Mouse (Mus musculus) heart, adult 2 months (tissue): ENCODE measurements around the gene Slco3a1. TPM values are rescaled to one million over a fixed set of nuclear protein-coding genes. Genes with fewer than 3 reads are reported as not detected.

Experiments used
- DNase-seq, 2 experiments: peaks; one replicate each; pipeline ENCODE4 v3.0.0; 2021
- H3K27ac ChIP-seq: fragments of 200-600 bp; 2 replicates; pipeline ENCODE4 v1.8.1; 2022
- H3K27me3 ChIP-seq: fragments of 200-500 bp; 2 replicates; pipeline ENCODE4 v1.6.1; 2012; ENCODE audit warnings: mild to moderate bottlenecking, low read length, inconsistent platforms, mixed read lengths; ENCODE audit not compliant: control insufficient read depth, insufficient read depth
- H3K36me3 ChIP-seq: fragments of 200-500 bp; 2 replicates; pipeline ENCODE4 v1.6.1; 2012; ENCODE audit warnings: low read length, inconsistent platforms; ENCODE audit not compliant: control insufficient read depth, insufficient read depth
- H3K4me1 ChIP-seq: fragments of 200-500 bp; 2 replicates; pipeline ENCODE4 v1.6.1; 2011; ENCODE audit warnings: low read length; ENCODE audit not compliant: control insufficient read depth, insufficient read depth
- H3K4me3 ChIP-seq: fragments of 200-600 bp; 2 replicates; pipeline ENCODE4 v1.8.1; 2022
- H3K79me2 ChIP-seq: fragments of 200-500 bp; replicated peaks from 2 replicates; pipeline ENCODE4 v1.6.1; 2012; ENCODE audit warnings: mild to moderate bottlenecking, inconsistent platforms, low read length, moderate library complexity, mixed read lengths; ENCODE audit not compliant: control insufficient read depth, insufficient read depth
- H3K9ac ChIP-seq: fragments of 200-500 bp; 2 replicates; pipeline ENCODE4 v1.6.1; 2012; ENCODE audit warnings: low read depth, mild to moderate bottlenecking, control low read depth, inconsistent platforms, low read length, mixed read lengths
- CTCF ChIP-seq: fragments of 200-600 bp; IDR thresholded peaks from 2 replicates; pipeline ENCODE4 v1.8.1; 2022; ENCODE audit warnings: antibody characterized with exemption, mild to moderate bottlenecking, moderate library complexity
- EP300 ChIP-seq: fragments of 200-500 bp; IDR thresholded peaks from 2 replicates; pipeline ENCODE4 v1.6.1; 2011; ENCODE audit warnings: low read depth, low read length, control low read depth; ENCODE audit not compliant: insufficient read depth
- POLR2A ChIP-seq: fragments of 200-500 bp; IDR thresholded peaks from 2 replicates; pipeline ENCODE4 v1.6.1; 2011; ENCODE audit warnings: mild to moderate bottlenecking, low read depth, low read length, control low read depth; ENCODE audit not compliant: insufficient read depth
- WGBS: fragments of 180-500 bp; shearing (Covaris S2); methylation state at CpG from one replicate; pipeline ENCODE4 v1.1.7; 2018; 5-methylcytosine and 5-hydroxymethylcytosine counted together
- intact Hi-C: fragments of 180-260 bp; cut with DNase I; formaldehyde crosslinking; loops from one replicate; pipeline ENCODE4 v1.15.1; 2025
- polyA plus RNA-seq: library from polyadenylated mRNA; depleted of rRNA; stranded (reverse); fragments of >200 nt; gene quantifications from 2 replicates; pipeline ENCODE4 v1.2.3, GENCODE M21; 2012
- total RNA-seq, 2 experiments: library from RNA; stranded (reverse); gene quantifications; 2 replicates each; pipeline ENCODE4 v1.2.3; 2021

The Slco3a1 gene
- total and polyA plus RNA-seq, 3 experiments = 93.1 to 146 (median 124) TPM

DNA sequence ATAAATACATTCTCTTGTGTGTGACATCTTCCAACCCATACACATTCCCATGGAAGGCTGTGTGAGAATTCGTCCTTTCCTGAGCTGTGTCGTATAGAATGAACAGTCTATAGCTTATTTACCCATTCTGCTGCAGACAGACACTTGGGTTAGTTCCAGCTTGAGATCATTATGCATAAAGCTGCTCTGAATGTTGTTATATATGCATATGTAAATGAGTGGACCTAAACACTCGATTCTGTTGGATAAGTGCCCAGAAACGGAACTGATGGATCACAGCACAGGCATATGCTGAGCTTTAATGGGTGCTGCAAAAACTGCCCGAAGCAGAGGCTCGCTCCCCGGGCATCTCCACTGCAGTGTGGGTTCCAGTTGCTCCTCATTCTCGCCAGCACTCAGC, 229.5 kb downstream of the Slco3a1 start:
- no peak for DNase-seq
- TF ChIP-seq POLR2A = no peak
- no peak for TF ChIP-seq CTCF
- no peak for TF ChIP-seq EP300
- Histone ChIP-seq H3K27me3 (no peaks in the 10 kb centered on the region), H3K36me3 (peaks cover 2% of the 10 kb centered on the region; the same call in 1 of the 2 replicates), H3K4me1 (peaks cover 3% of the 10 kb centered on the region; the same call in 1 of the 2 replicates), H3K27ac (no peak overlapping the region), H3K79me2 (no peaks in the 10 kb centered on the region), H3K4me3 (no peak overlapping the region), H3K9ac (no peak overlapping the region)
- WGBS = 85% methylated on average over 8 of the region's 8 CpGs
- intact Hi-C loops = no loop called here

DNA sequence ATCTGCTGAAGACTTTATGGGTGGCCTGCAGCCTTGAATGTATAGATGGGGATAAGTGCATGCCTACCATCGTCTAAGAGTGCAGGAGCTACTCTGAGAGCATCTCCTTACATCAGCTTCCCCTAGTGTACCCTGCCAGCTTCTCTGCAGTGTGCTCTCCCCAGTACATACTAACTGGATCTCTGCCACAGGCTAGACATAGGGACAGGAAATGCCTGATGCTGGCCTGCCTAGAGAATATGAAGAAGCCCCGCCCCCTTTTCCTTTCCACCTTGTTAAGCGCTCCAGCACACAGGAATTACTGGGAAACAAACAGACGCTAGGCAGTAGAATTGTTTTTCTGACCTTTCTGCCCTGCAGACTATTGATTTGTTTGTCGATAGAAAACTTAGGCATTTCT, 230.9 kb downstream of the Slco3a1 start:
- Histone ChIP-seq H3K27me3 (no peaks in the 10 kb centered on the region), H3K27ac (no peak overlapping the region), H3K79me2 (no peaks in the 10 kb centered on the region), H3K4me3 (no peak overlapping the region), H3K4me1 (peaks cover 3% of the 10 kb centered on the region; the same call in 1 of the 2 replicates), H3K36me3 (peaks cover 2% of the 10 kb centered on the region; the same call in 1 of the 2 replicates), H3K9ac (no peak overlapping the region)
- TF ChIP-seq POLR2A (no peak), CTCF (no peak), EP300 (no peak)
- peak in 1 of 2 experiments; percentile 36 for DNase-seq
- intact Hi-C loops = no loop called here
- 43% methylated on average over 5 of the region's 5 CpGs for WGBS

DNA sequence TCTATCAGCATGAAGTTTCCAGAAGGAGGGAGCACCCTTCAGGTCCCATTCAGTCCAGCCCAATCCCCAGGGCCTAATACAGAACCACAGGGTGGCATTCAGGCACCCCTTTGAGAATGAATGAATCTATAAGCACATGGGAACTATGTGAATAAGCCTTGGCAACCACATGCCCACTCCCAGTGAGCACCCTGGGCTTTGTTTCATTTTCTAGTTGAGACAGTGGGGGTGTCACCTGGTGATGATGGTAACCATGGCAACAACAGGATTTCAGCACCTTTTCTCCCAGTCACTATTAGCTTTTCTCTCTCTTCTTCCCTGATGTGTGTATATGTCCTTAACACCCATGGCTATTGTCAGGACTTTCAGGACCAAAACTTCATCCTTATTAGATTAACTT, 231.4 kb downstream of the Slco3a1 start:
- Histone ChIP-seq H3K9ac (no peak overlapping the region), H3K79me2 (no peaks in the 10 kb centered on the region), H3K4me3 (no peak overlapping the region), H3K27ac (no peak overlapping the region), H3K4me1 (peaks cover 3% of the 10 kb centered on the region; the same call in 1 of the 2 replicates), H3K36me3 (peaks cover 2% of the 10 kb centered on the region; the same call in 1 of the 2 replicates), H3K27me3 (no peaks in the 10 kb centered on the region)
- intact Hi-C loops = no loop called here
- no peak for TF ChIP-seq POLR2A
- TF ChIP-seq CTCF = no peak
- TF ChIP-seq EP300 = no peak
- no peak for DNase-seq

DNA sequence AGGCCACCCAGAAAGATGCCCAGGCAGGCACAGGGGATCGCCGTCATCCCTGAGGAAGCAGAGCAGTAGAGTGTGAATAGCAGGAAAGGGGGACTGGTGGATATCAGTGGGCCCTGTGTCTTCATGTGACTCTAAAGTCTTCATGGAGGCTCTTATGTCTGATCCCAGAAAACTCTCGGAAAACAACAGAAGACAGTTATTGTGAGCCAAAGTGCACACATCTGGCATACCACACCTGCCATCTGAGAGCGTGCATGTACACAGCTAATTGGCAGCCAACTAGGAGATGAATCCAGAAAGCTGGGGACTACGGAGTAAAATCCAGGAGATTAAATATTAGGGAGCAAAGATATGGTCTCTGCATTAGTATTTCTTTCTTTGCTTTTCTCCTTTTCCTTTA, 233.9 kb downstream of the Slco3a1 start:
- H3K9ac ChIP-seq = no peak overlapping the region

DNA sequence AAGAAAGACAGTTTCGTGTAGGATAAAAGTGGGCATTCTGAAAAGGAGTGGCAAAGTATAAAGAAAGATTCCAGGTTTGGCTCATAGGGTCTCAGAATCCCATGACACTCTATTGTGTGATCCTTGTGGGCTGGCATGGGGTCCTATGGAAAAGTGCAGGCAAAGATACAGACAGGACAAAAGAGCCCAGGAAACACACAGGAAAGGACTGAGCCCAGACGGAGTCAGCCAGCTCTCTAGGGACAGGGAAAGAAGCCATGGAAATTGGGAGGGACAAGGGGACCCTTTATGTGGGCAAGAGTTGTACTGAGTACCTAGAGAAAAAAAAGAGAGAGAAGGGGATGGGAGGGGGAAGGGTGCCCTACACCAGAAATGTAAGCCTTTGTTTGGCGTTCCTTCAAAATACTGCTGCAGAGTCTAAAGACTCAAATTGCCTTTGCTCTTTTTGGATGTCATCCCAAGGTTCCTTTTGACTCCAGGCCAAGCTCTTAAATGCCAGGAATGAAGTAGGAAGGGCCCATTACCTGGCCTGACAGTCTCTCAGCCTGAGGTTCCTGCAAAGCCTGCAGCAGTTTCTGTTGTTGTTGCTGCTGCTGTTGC, 238.6 kb downstream of the Slco3a1 start:
- H3K4me1 ChIP-seq = no peaks in the 10 kb centered on the region
- DNase-seq = peak in 1 of 2 experiments; percentile 13
- no peaks in the 10 kb centered on the region for H3K27me3 ChIP-seq
- H3K4me3 ChIP-seq = no peak overlapping the region
- WGBS = 53% methylated on average over 3 of the region's 3 CpGs
- intact Hi-C loops = no loop called here
- H3K27ac ChIP-seq = no peak overlapping the region
- TF ChIP-seq POLR2A = no peak
- no peak for TF ChIP-seq EP300
- TF ChIP-seq CTCF = no peak
- no peak overlapping the region for H3K9ac ChIP-seq
- H3K79me2 ChIP-seq = no peaks in the 10 kb centered on the region
- no peaks in the 10 kb centered on the region for H3K36me3 ChIP-seq

More for the DNA sequence above, 233.9 kb downstream of the Slco3a1 start:
- TF ChIP-seq POLR2A (no peak), CTCF (no peak), EP300 (no peak)
- Histone ChIP-seq H3K27me3 (no peaks in the 10 kb centered on the region), H3K79me2 (no peaks in the 10 kb centered on the region), H3K27ac (no peak overlapping the region), H3K36me3 (peaks cover 2% of the 10 kb centered on the region; the same call in 1 of the 2 replicates), H3K4me3 (no peak overlapping the region), H3K4me1 (peaks cover 3% of the 10 kb centered on the region; the same call in 1 of the 2 replicates)
- DNase-seq = no peak
- WGBS = 92% methylated on average over 5 of the region's 5 CpGs
- intact Hi-C loops = no loop called here

DNA sequence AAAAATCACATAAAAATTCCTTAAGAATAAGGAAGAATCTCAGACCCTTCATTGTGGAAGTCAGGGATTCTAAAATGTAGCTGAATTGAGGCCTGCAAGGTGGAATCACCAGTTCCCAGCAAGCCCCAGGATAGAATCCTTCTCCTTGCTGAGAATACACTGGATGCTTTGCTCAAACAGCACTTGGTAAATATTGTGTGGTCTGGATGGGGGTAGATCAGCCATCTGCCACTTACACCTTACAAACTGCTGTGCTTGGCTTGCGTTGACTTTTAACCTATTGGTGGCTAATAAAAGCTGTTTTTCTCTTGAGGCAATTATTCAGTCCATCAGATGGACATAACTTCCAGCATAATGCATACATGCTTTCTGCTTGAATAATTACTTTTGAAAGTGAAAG, 240.3 kb downstream of the Slco3a1 start:
- 95% methylated on average over 1 of the region's 1 CpGs for WGBS
- intact Hi-C loops = no loop called here
- Histone ChIP-seq H3K79me2 (no peaks in the 10 kb centered on the region), H3K4me3 (no peak overlapping the region), H3K27me3 (no peaks in the 10 kb centered on the region), H3K4me1 (no peaks in the 10 kb centered on the region), H3K36me3 (no peaks in the 10 kb centered on the region), H3K27ac (no peak overlapping the region), H3K9ac (no peak overlapping the region)
- no peak for TF ChIP-seq CTCF
- no peak for TF ChIP-seq POLR2A
- DNase-seq = no peak
